Mouse (Mus musculus): ENCODE measurements around the gene Loxl3.
A peak's percentile ranks its signal among the peaks of the same experiment; 100 is the strongest.

Loxl3 gene

GRCm38 (mm10) chr6:83053136-83053960 lies 19.4 kb downstream of the Loxl3 start:
- DNase-seq (ENCODE audit: low read depth, low spot score): peak; percentile 58

DNA sequence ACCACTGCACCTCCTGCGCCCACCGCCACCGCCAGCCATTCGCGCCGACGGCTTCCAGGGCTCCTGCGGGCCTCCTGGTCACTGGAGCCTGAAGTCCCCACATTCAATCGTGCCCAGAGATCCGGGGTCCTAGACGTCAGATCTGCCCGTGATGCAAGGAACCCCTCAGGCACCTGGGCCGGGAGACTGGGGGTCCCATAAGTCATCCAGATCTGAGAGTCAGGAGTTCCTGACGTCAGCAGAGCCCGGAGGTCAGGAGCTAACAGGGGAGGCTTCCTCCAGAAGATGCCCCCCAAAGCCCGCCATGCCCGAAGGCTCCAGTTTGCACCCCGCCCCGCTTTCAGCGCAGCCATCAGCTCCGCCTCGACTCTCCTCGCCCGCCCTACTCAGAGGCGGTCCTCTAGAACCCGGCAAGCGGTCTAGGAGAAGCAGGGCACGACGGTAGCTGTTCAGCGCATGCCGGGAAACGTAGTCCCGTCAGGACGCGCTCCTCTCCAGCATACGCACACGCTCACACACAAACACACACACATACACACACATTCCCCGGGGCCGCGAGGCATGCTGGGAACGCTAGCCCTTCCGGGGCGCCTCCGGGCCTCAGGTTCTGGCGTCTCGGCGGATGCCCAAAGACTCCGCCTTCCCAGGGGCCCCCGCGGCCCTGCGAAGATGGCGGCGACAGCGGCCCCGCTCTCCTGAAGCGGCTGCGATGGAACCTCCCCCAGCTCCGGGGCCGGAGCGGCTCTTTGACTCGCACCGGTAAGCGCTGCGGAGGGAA lies 20.3 kb downstream of the Loxl3 start, which contains the start of gene Aup1:
Aup1 (plus strand) TSS at position 448 of the 778 bp plus-strand sequence.
- peak; percentile 93 for DNase-seq (ENCODE audit: low read depth, low spot score)

GRCm38 (mm10) chr6:83054871-83055431 lies 21.0 kb downstream of the Loxl3 start, which contains the start of gene Htra2:
Htra2 (minus strand) TSS chr6:83055273.
- peak; percentile 39 for DNase-seq (ENCODE audit: low read depth, low spot score)

DNA sequence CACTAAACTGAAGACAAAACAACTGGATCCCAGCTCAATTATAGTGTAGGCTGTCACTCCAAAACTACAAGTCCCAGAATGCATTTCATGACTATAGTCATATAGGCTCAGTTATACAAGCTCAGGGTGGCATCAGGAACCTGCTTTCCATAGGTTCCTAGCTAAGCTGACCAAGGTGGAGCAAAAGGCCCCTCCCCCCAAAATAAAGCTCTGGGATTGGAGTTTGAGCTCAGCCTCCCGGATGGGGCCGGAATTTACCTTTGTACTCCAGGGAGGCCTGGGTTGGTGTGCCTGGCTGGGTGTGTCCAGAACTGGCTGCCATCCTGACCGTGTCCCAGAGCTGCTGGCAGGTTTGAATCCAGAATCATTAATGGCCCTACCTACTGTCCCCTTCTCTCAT lies 23.8 kb downstream of the Loxl3 start, which contains the start of gene Dqx1:
Dqx1 (plus strand) TSS at position 55 of the 400 bp plus-strand sequence.
- DNase-seq (ENCODE audit: low read depth, low spot score): no peak

DNA sequence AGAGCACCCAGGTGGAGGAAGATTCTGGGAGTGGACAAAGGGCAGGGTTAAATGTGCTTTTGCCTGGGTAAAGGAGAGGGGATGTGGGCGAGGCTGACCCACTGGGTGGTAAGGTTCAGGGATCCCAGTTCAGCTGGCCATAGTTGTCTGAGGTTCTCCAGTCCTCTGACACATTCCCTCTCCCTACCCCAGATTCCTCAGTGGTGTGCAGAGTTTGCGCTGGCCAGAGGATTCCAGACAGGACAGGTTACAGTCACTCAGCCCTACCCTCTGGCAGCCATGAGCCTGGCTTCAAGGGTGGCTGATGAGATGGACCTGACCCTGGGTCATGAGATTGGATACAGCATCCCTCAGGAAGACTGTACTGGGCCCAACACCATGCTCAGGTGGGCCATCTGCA lies 24.8 kb downstream of the Loxl3 start:
- DNase-seq (ENCODE audit: low read depth, low spot score): no peak

DNA sequence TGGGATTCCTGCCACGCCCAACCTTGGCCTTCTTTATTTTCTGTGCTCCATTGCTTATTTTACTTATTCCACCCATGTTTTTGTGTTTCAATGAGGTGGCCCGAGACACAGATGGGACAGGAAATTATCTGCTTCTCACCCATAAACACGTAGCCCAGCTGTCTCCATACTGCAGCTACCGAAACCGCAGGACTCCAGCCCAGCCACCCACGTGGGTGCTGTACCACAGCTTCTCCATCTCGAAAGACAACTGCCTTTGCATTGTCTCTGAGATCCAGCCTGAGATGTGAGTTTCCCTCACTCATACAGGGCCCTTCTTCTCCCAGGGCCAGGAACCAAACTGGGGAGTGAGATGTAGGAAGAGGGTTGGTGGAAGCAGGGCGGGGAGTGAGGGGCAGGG lies 32.0 kb downstream of the Loxl3 start:
- DNase-seq (ENCODE audit: low read depth, low spot score): no peak

- no peak for DNase-seq (ENCODE audit: low read depth, low spot score)
These were observed 32.5 kb downstream of the Loxl3 start for GRCm38 (mm10) chr6:83066441-83066840.

- no peak for DNase-seq (ENCODE audit: low read depth, low spot score)
These were observed 34.2 kb downstream of the Loxl3 start for GRCm38 (mm10) chr6:83068221-83068620.

DNA sequence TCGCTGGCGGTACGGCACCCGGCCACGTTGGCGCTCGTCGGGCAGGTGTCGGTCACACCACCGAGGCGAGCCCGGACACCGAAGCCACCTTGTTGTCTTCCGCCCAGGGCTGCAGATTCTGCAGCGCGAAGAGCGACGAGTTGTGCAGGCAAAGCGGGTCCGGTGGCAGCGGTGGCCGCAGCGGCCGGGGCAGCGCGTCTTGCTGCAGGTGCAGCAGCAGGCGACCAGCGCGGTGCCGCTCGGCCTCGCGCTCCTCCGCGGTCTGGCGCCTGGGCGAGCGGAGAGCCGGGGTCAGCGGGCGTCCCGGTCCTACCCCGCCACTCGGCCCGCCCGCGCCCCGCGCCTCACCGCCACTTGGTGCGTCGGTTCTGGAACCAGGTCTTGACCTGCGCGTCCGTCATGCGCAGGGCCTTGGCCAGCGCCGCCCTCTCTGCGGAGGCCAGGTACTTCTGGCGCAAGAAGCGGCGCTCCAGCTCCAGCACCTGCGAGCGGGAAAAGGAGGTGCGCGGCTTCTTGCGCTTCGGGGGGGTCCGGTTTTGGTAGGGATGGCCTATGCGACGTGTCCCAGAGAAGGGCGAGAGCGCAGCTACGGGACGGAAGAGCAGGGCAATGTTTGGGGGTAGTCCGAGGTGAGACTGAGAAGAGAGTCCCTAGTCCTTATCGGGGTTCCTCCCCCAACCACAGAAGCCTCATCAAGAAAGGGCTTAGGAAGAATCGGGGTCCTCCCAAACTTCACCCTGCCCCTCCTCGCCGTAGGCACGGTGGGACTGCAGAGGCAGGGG lies 34.9 kb downstream of the Loxl3 start:
- DNase-seq (ENCODE audit: low read depth, low spot score): no peak

DNA sequence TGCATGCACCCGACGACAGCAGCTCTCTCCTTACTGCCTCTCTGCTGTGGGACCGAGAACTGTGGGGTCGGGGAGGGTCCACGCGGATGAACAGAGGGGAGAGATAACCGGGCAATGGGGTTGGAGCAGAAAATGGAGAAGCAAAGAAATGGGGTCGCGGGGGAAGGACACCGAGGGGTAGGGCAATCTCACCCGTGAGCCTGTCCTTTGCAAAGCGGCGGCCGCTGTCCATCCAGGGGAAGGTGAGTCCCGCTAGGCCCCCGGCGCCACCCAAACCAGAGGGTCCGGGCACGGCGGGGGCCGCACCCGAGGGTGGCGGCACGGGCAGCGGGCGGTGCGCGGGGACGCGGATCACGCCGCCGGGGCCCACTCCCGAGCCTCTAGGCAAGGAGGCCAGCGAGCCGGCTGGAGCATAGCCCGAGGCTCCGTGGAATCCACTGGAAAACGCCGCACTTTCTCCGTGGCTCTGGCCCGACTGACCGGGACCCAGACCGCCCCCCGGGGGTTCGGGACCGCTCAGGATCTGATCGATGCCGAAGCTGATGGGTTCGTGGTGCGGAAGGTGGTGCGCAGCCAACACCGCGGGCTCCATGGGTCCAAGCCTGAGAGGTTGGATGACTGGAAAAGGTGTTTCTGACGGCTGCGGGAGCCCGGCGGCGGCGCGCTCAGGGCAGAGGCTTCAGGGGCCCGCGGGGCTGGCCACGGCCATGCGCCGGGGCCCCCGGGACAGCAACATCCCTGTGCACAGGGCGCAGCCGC lies 35.7 kb downstream of the Loxl3 start:
- DNase-seq (ENCODE audit: low read depth, low spot score): no peak

DNA sequence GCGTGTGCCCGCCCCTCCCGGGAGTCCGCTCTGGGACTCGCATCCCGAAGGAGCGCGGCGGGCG lies 36.1 kb downstream of the Loxl3 start, which contains the start of gene Tlx2:
Tlx2 (minus strand) TSS at position 47 of the 64 bp plus-strand sequence.
- DNase-seq (ENCODE audit: low read depth, low spot score): no peak

GRCm38 (mm10) chr6:83070311-83071219 lies 36.6 kb downstream of the Loxl3 start:
- DNase-seq (ENCODE audit: low read depth, low spot score): no peak

DNA sequence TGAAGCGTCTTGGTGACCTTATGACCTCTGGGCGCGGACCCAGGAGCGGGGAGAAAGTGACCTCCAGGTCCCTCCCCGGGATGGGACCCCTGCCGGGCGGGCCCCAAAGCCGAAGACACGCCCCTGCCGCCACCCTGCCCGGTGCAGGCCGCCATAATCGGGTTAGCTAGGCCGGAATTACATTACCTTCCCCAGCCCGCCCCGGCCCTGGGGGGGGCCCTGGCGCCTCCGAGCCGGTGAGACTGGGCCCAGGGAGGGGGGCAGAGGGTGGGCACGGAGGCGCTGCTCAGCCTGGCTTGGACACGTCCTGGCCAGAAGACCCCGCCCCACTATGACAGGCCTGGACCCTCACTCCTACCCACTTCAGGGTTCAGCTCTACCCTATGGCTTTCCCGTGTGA lies 37.2 kb downstream of the Loxl3 start:
- DNase-seq (ENCODE audit: low read depth, low spot score): no peak

GRCm38 (mm10) chr6:83074979-83075378 lies 41.0 kb downstream of the Loxl3 start:
- peak; percentile 38 for DNase-seq (ENCODE audit: low read depth, low spot score)

GRCm38 (mm10) chr6:83077630-83078323 lies 43.8 kb downstream of the Loxl3 start, which contains the start of gene Pcgf1:
Pcgf1 (plus strand) TSS chr6:83077869.
- peak; percentile 32 for DNase-seq (ENCODE audit: low read depth, low spot score)

DNA sequence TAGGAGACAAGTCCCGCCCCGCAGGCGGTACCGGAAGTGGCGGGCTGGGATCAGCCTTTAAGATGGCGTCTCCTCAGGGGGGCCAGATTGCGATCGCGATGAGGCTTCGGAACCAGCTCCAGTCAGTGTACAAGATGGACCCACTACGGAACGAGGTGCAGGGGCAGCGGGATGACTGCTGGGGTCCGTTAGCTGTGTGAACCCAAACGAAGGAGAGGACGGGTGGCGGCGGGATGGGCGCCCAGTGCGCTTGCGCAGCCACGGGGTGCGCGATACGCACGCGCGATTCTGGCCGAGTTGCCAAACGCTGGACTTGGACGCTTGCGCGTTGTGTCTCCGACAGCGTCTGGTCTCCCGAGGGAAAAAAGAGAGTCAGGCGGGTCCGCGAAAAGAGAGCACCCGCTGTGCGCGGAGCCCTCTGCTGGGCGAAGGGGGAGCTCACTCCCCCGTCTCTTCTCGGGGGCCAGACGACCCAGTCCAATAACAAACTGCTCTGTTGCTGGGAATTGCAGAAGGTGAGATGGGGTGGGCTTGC lies 44.4 kb downstream of the Loxl3 start:
- peak; percentile 93 for DNase-seq (ENCODE audit: low read depth, low spot score)

- no peak for DNase-seq (ENCODE audit: low read depth, low spot score)
These were observed 46.2 kb downstream of the Loxl3 start for GRCm38 (mm10) chr6:83080210-83080609.

DNA sequence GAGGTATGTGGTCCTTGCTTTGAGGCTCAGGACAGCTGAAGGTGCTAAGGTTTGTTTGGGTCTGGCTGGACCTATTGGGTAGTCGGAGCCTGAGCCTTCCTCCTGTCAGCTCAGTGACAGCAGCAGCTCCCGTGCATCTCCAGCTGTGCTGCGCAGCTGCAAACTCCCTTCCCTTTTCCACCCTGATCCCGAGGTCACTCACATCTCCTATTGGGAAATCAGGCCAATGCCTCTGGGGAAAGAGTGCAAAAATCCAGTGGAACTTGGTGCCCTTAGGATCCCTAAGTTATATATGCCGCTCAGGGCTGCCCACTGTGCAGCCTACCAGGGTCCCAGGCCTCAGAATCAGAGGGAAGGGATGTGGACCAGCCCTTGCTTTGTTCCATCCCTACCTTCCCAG lies 49.5 kb downstream of the Loxl3 start:
- DNase-seq (ENCODE audit: low read depth, low spot score): no peak

- DNase-seq (ENCODE audit: low read depth, low spot score): no peak
These were observed 50.5 kb downstream of the Loxl3 start for GRCm38 (mm10) chr6:83084477-83084876.
